ENCODE assay signal across 14 mouse cellular contexts in genomic region chr10:53811904-53812596, GRCm38 (mm10).
DNase-seq lines count a peak whose midpoint lies in the region; ATAC-seq and TF ChIP-seq lines count a peak whose summit lies in the region.
"Had no signal": no experiment of that assay in that cellular context is flagged by ENCODE, and none has a peak within 500 bp of the region (broad histone marks: within the 10 kb centered on the region; RNA-seq: fewer than 3 reads in every experiment).

No protein-coding gene starts in this region.

- H3K4me1 ChIP-seq in midbrain, embryonic 13.5 days (replicated peaks), result no peaks in the 10 kb centered on the region
- no peaks in the 10 kb centered on the region for H3K4me1 ChIP-seq in midbrain, embryonic 10.5 days
- H3K4me1 ChIP-seq in lung, adult 2 months (ENCODE audit: control insufficient read depth, insufficient read depth, low read length), result no peaks in the 10 kb centered on the region
- H3K4me1 ChIP-seq in hindbrain, embryonic 16.5 days (ENCODE audit: control insufficient read depth, insufficient read depth, low read depth, low read length), result no peaks in the 10 kb centered on the region
- H3K4me1 ChIP-seq: embryonic facial prominence, embryonic 12.5 days; neural tube, embryonic 15.5 days had no signal

- H3K36me3 ChIP-seq in midbrain, embryonic 13.5 days, result no peaks in the 10 kb centered on the region
- no peaks in the 10 kb centered on the region for H3K36me3 ChIP-seq in midbrain, embryonic 10.5 days
- no peaks in the 10 kb centered on the region for H3K36me3 ChIP-seq in hindbrain, embryonic 16.5 days (ENCODE audit: control insufficient read depth, insufficient read depth, low read length)
- H3K36me3 ChIP-seq: embryonic facial prominence, embryonic 12.5 days; neural tube, embryonic 15.5 days had no signal

- H3K27me3 ChIP-seq in midbrain, embryonic 13.5 days, result no peaks in the 10 kb centered on the region
- H3K27me3 ChIP-seq in midbrain, embryonic 10.5 days (ENCODE audit: low read depth, poor library complexity, severe bottlenecking), result no peaks in the 10 kb centered on the region
- no peaks in the 10 kb centered on the region for H3K27me3 ChIP-seq in hindbrain, embryonic 16.5 days (replicated peaks; ENCODE audit: control insufficient read depth, insufficient read depth, low read length)
- H3K27me3 ChIP-seq: embryonic facial prominence, embryonic 12.5 days; neural tube, embryonic 15.5 days had no signal

- H3K4me3 ChIP-seq in midbrain, embryonic 13.5 days (replicated peaks), result no peak overlapping the region
- no peak overlapping the region for H3K4me3 ChIP-seq in midbrain, embryonic 10.5 days
- H3K4me3 ChIP-seq in lung, adult 2 months (replicated peaks; ENCODE audit: extremely low read depth, low read depth, low read length), result no peak overlapping the region
- H3K4me3 ChIP-seq in hindbrain, embryonic 16.5 days (ENCODE audit: low read length), result no peak overlapping the region
- H3K4me3 ChIP-seq: embryonic facial prominence, embryonic 12.5 days; neural tube, embryonic 15.5 days had no signal

- TF ChIP-seq POLR2A in lung, adult 2 months (IDR thresholded peaks at IDR 0.05; ENCODE audit: borderline replicate concordance, extremely low read depth, low read depth, low read length), result no peak

- H3K9ac ChIP-seq in midbrain, embryonic 13.5 days (replicated peaks), result no peak overlapping the region
- H3K9ac ChIP-seq in hindbrain, embryonic 16.5 days (ENCODE audit: low read depth, low read length), result no peak overlapping the region
- H3K9ac ChIP-seq: embryonic facial prominence, embryonic 12.5 days; neural tube, embryonic 15.5 days had no signal

- no peak for TF ChIP-seq CTCF in lung, adult 2 months (IDR thresholded peaks at IDR 0.05; ENCODE audit: insufficient read depth, low read length)

- 0 out of 2 replicates have a peak, but pooled peaks have one; percentile 45 for ATAC-seq in midbrain, embryonic 13.5 days
- ATAC-seq in hindbrain, embryonic 16.5 days, result no peak
- ATAC-seq: intestine, postnatal 0 days had no signal

- DNase-seq in adrenal gland, adult (ENCODE audit: inconsistent age in 2 of 2, low spot score in 1 of 2), result peak; percentile 13 to 63
- no peak for DNase-seq in adrenal gland, adult 18-20 months (ENCODE audit: low spot score in 2 of 2)
- no peak for DNase-seq in midbrain, embryonic 10.5 days (ENCODE audit: low spot score)
- DNase-seq in cerebellum, postnatal 14 days, result peak; percentile 90 to 92
- DNase-seq in skeletal muscle tissue, adult 2 months (ENCODE audit: low read depth, low spot score), result peak; percentile 5
- DNase-seq in lung, adult 2 months, result no peak
- DNase-seq: gastrocnemius, postnatal 14 days; spleen, adult 18-20 months had no signal

- H3K9me3 ChIP-seq in midbrain, embryonic 13.5 days, result no peaks in the 10 kb centered on the region
- no peaks in the 10 kb centered on the region for H3K9me3 ChIP-seq in midbrain, embryonic 10.5 days (replicated peaks)
- no peaks in the 10 kb centered on the region for H3K9me3 ChIP-seq in hindbrain, embryonic 16.5 days (ENCODE audit: control insufficient read depth, low read length)
- H3K9me3 ChIP-seq: embryonic facial prominence, embryonic 12.5 days; neural tube, embryonic 15.5 days had no signal

- no peak overlapping the region for H3K27ac ChIP-seq in midbrain, embryonic 13.5 days
- H3K27ac ChIP-seq in midbrain, embryonic 10.5 days (replicated peaks), result no peak overlapping the region
- H3K27ac ChIP-seq in hindbrain, embryonic 16.5 days (ENCODE audit: low read depth, low read length), result no peak overlapping the region
- H3K27ac ChIP-seq: embryonic facial prominence, embryonic 12.5 days; neural tube, embryonic 15.5 days had no signal

- peak overlapping the region; percentile 39 for H3K4me2 ChIP-seq in midbrain, embryonic 13.5 days (replicated peaks)
- no peak overlapping the region; the same call in 1 of the 2 replicates for H3K4me2 ChIP-seq in hindbrain, embryonic 16.5 days (ENCODE audit: low read length)
- H3K4me2 ChIP-seq: embryonic facial prominence, embryonic 12.5 days; liver, embryonic 11.5 days; neural tube, embryonic 15.5 days had no signal

- 64% methylated on average over 14 of the region's 14 CpGs for WGBS in midbrain, embryonic 13.5 days
- 80% methylated on average over 14 of the region's 14 CpGs for WGBS in midbrain, embryonic 10.5 days
- 70% methylated on average over 14 of the region's 14 CpGs for WGBS in lung, adult 2 months
- WGBS in hindbrain, embryonic 16.5 days, result 71% methylated on average over 14 of the region's 14 CpGs

Comparison
In these comparisons a context has a peak if more than half of its experiments do, and no peak if none do; other contexts are left out.
1. DNase-seq: peak in adrenal gland, adult (2 of 2), cerebellum, postnatal 14 days (2 of 2) and skeletal muscle tissue, adult 2 months (single experiment); none in adrenal gland, adult 18-20 months (0 of 2), midbrain, embryonic 10.5 days (single experiment) and lung, adult 2 months (single experiment).